Mouse (Mus musculus): Measurements from ENCODE around the gene Ddx46. TPM values are rescaled to one million over a fixed set of nuclear protein-coding genes. Genes with fewer than 3 reads are reported as not detected.
"Not testable (repeated sequence)": the region's sequence is repeated elsewhere in the genome, so short reads cannot be mapped to it uniquely, and the experiment has no call there.

Gene Ddx46
- polyA plus RNA-seq, 1 experiment from 2014 or later: 18.2 TPM

GRCm38 (mm10) chr13:55687927-55688602, 53.2 kb downstream of the Ddx46 start:
- 29% methylated on average over 4 of the region's 4 CpGs for WGBS
- Histone ChIP-seq H3K9me3 (ENCODE audit: low read length) (no peaks in the 10 kb centered on the region), H3K36me3 (ENCODE audit: insufficient read depth, low read length) (no peaks in the 10 kb centered on the region), H3K27ac (ENCODE audit: low read length) (no peak overlapping the region), H3K4me1 (ENCODE audit: insufficient read depth, low read depth, low read length) (no peaks in the 10 kb centered on the region), H3K4me3 (ENCODE audit: low read depth, low read length) (no peak overlapping the region), H3K27me3 (replicated peaks; ENCODE audit: insufficient read depth, low read length) (no peaks in the 10 kb centered on the region), H3K9ac (replicated peaks; ENCODE audit: low read depth) (no peak overlapping the region), H3K4me2 (replicated peaks; ENCODE audit: low read depth, low read length) (no peak overlapping the region)
- no peak for ATAC-seq
- no peak for DNase-seq (ENCODE audit: low spot score)
- TF ChIP-seq EP300 (IDR thresholded peaks at IDR 0.05) (no peak), CTCF (IDR thresholded peaks at IDR 0.05) (no peak)

DNA sequence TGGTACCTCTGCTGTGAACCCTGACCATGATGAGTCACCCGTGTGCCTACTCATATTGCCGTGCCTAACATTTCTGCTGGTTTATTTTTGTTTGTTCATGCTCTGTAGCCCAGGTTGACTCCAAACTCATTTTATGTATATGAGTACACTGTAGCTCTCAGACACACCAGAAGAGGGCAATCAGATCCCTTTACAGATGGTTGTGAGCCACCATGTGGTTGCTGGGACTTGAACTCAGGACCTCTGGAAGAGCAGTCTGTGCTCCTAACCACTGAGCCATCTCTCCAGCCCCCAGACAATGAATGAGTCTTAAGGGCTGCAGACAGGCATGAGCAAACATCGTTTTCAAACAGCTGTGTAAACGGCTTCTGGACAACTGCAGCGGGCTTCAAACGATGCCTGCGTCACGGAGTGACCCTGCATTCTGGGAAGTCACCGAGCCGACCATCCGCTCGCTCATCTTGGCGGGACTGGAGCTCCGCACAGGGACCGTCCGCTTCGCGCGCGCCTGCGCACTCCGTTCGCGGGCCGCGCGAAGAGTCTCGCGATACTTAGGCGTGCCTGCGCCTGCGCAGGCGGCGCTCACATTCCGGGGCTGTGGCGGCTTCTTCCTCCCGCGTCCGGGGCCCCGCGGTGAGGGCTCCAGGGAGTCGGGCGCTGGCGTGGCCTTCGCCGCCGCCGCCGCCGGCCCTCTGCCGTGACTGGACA, 57.9 kb downstream of the Ddx46 start, which contains the start of gene B230219D22Rik:
Gene B230219D22Rik, plus strand, starts transcription at position 590 of the 708 bp plus-strand sequence.
- H3K4me2 ChIP-seq (replicated peaks; ENCODE audit: low read depth, low read length): peak within 1 kb of the TSS; percentile 72
- DNase-seq (ENCODE audit: low spot score): peak; percentile 94
- 1% methylated on average over 51 of the region's 51 CpGs for WGBS

DNA sequence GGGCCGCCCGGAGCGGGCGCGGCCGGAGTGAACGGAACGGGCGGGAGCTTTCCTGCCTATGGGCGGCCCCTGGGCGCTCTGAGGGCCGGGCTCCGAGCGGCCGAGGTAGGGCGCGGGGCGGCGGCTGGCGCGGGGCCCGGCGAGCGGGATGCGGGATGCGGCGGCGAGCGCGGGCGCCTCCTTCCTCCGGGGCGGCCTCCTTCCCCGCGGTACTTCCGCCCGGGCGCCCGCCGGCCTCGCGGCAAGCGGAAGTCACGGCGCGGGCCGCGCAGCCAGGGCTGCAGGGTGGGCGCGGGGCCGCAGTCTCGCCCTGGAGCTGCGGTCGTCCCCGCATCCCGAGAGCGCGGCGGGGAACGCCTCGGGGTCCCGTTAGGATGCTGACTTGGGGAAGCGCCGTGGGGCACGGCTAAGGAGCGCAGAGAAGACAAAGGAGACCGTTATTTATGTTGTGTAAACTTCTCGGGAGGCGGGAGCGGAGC, 58.5 kb downstream of the Ddx46 start:
- Histone ChIP-seq H3K9ac (replicated peaks; ENCODE audit: low read depth) (peak overlapping the region; percentile 100), H3K27ac (ENCODE audit: low read length) (peak overlapping the region; percentile 99), H3K36me3 (ENCODE audit: insufficient read depth, low read length) (no peaks in the 10 kb centered on the region), H3K9me3 (ENCODE audit: low read length) (no peaks in the 10 kb centered on the region), H3K4me3 (ENCODE audit: low read depth, low read length) (peak overlapping the region; percentile 99), H3K27me3 (replicated peaks; ENCODE audit: insufficient read depth, low read length) (no peaks in the 10 kb centered on the region), H3K4me1 (ENCODE audit: insufficient read depth, low read depth, low read length) (peaks cover 13% of the 10 kb centered on the region; the same call in 1 of the 2 replicates), H3K4me2 (replicated peaks; ENCODE audit: low read depth, low read length) (peak overlapping the region; percentile 72)
- WGBS: under 1% methylated on average over 23 of the region's 70 CpGs
- ATAC-seq (peak; percentile 70), DNase-seq (ENCODE audit: low spot score) (peak; percentile 50)
- TF ChIP-seq CTCF (IDR thresholded peaks at IDR 0.05) (no peak), EP300 (IDR thresholded peaks at IDR 0.05) (no peak)

More for the DNA sequence above, 57.9 kb downstream of the Ddx46 start, which contains the start of gene B230219D22Rik:
- TF ChIP-seq CTCF (IDR thresholded peaks at IDR 0.05) (peak; percentile 34; the same call in 1 of the 2 replicates), EP300 (IDR thresholded peaks at IDR 0.05) (0 out of 2 replicates have a peak, but pooled peaks have one; percentile 10)
- peak within 1 kb of the TSS; percentile 99 for H3K4me3 ChIP-seq (ENCODE audit: low read depth, low read length)
- peak within 1 kb of the TSS; percentile 100 for H3K9ac ChIP-seq (replicated peaks; ENCODE audit: low read depth)
- H3K27me3 ChIP-seq (replicated peaks; ENCODE audit: insufficient read depth, low read length): no peaks in the 10 kb centered on the region
- H3K27ac ChIP-seq (ENCODE audit: low read length): peak within 1 kb of the TSS; percentile 99
- ATAC-seq: peak; percentile 99
- H3K9me3 ChIP-seq (ENCODE audit: low read length): no peaks in the 10 kb centered on the region
- peaks cover 13% of the 10 kb centered on the region; the same call in 1 of the 2 replicates for H3K4me1 ChIP-seq (ENCODE audit: insufficient read depth, low read depth, low read length)
- H3K36me3 ChIP-seq (ENCODE audit: insufficient read depth, low read length): no peaks in the 10 kb centered on the region

DNA sequence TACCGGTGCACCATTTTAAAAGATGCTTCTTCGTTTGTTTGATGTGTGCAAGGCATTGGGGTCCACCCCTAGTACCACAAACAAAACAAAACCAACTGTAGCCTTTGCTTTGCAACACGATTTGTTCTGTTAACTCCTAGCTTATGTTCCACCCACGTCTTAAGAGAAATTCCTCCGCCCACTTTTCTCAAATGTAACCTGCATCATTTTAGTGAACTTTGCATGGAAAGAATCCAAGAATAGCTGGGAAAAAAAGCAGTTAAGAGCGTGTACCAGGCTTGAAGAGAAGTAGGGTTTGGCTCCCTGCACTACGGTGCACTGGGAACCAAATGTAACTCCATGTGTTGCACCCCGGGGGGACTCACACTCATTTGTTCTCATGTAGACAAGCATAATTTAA, 59.3 kb downstream of the Ddx46 start:
- Histone ChIP-seq H3K4me1 (ENCODE audit: insufficient read depth, low read depth, low read length) (peaks cover 13% of the 10 kb centered on the region; the same call in 1 of the 2 replicates), H3K9ac (replicated peaks; ENCODE audit: low read depth) (peak overlapping the region; percentile 100), H3K27me3 (replicated peaks; ENCODE audit: insufficient read depth, low read length) (no peaks in the 10 kb centered on the region), H3K4me3 (ENCODE audit: low read depth, low read length) (peak overlapping the region; percentile 99), H3K4me2 (replicated peaks; ENCODE audit: low read depth, low read length) (peak overlapping the region; percentile 72), H3K36me3 (ENCODE audit: insufficient read depth, low read length) (no peaks in the 10 kb centered on the region; the same call in 1 of the 2 replicates), H3K9me3 (ENCODE audit: low read length) (no peaks in the 10 kb centered on the region), H3K27ac (ENCODE audit: low read length) (peak overlapping the region; percentile 99; the same call in 1 of the 2 replicates)
- ATAC-seq: no peak
- DNase-seq (ENCODE audit: low spot score): peak; percentile 50
- TF ChIP-seq CTCF (IDR thresholded peaks at IDR 0.05) (no peak), EP300 (IDR thresholded peaks at IDR 0.05) (no peak)
- 5% methylated on average over 8 of the region's 8 CpGs for WGBS

- not testable (repeated sequence) for H3K9ac ChIP-seq (replicated peaks; ENCODE audit: low read depth)
Measured at GRCm38 (mm10) chr13:55695989-55696388, 61.2 kb downstream of the Ddx46 start.

DNA sequence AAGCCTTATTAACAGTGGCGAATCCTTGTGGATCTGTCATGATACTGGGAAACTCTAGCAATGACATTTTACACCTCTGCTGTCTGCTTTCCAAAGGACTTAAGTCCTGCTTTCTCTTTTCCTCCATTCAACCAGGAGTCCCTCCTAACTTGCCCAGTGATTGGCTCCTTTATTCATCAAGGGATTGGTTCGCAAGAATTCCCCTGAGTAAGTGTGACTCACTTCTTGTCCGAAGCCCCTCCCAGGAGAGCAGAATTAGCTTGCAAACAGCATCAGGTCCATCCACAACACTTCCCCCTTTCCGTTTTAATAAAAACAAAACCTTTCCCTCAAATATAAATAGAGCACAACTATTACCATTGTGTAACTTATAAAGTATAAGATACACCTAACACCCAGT, 69.5 kb downstream of the Ddx46 start:
- no peak for TF ChIP-seq EP300 (IDR thresholded peaks at IDR 0.05)
- TF ChIP-seq CTCF (IDR thresholded peaks at IDR 0.05): no peak
- DNase-seq (ENCODE audit: low spot score) (no peak), ATAC-seq (no peak)
- 85% methylated on average over 4 of the region's 4 CpGs for WGBS
- Histone ChIP-seq H3K27ac (ENCODE audit: low read length) (no peak overlapping the region), H3K36me3 (ENCODE audit: insufficient read depth, low read length) (peaks cover 16% of the 10 kb centered on the region; the same call in 1 of the 2 replicates), H3K9me3 (ENCODE audit: low read length) (no peaks in the 10 kb centered on the region), H3K27me3 (replicated peaks; ENCODE audit: insufficient read depth, low read length) (no peaks in the 10 kb centered on the region), H3K9ac (replicated peaks; ENCODE audit: low read depth) (no peak overlapping the region), H3K4me2 (replicated peaks; ENCODE audit: low read depth, low read length) (no peak overlapping the region), H3K4me1 (ENCODE audit: insufficient read depth, low read depth, low read length) (no peaks in the 10 kb centered on the region), H3K4me3 (ENCODE audit: low read depth, low read length) (no peak overlapping the region)

More at GRCm38 (mm10) chr13:55695989-55696388, 61.2 kb downstream of the Ddx46 start:
- not testable (repeated sequence) for H3K27ac ChIP-seq (ENCODE audit: low read length); H3K4me3 ChIP-seq (ENCODE audit: low read depth, low read length); ATAC-seq; H3K9me3 ChIP-seq (ENCODE audit: low read length); H3K4me2 ChIP-seq (replicated peaks; ENCODE audit: low read depth, low read length); DNase-seq (ENCODE audit: low spot score); H3K36me3 ChIP-seq (ENCODE audit: insufficient read depth, low read length); H3K27me3 ChIP-seq (replicated peaks; ENCODE audit: insufficient read depth, low read length)
- peaks cover 13% of the 10 kb centered on the region; the same call in 1 of the 2 replicates for H3K4me1 ChIP-seq (ENCODE audit: insufficient read depth, low read depth, low read length)
- WGBS: 100% methylated on average over 1 of the region's 3 CpGs
